Mouse (Mus musculus): Measurements from ENCODE around the gene Sdf2l1. TPM values are rescaled to one million over a fixed set of nuclear protein-coding genes. Genes with fewer than 3 reads are reported as not detected.

The Sdf2l1 gene
- polyA plus RNA-seq, 2 experiments from 2014 or later = 27.8 to 50.4 TPM

DNA sequence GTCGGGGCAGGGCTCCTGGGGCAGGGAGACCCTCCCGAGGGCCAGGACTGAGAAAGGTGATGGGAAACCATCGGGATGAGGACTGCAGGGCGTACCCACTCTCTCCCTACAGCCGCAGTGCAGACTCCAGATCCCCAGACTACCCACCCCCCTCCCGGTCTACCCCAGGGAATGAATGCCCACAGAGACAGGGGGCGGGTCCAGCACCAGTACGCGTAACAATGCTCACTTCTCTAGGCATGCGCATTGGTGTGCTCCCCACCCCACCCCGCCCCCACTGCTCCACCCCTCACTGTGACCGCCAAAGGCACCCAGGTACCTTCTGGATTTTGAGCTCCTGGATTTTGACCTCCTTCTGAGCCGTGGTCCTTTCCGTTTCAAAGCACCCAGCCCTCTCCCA is 10.6 kb downstream of the Sdf2l1 start:
- ATAC-seq = no peak

DNA sequence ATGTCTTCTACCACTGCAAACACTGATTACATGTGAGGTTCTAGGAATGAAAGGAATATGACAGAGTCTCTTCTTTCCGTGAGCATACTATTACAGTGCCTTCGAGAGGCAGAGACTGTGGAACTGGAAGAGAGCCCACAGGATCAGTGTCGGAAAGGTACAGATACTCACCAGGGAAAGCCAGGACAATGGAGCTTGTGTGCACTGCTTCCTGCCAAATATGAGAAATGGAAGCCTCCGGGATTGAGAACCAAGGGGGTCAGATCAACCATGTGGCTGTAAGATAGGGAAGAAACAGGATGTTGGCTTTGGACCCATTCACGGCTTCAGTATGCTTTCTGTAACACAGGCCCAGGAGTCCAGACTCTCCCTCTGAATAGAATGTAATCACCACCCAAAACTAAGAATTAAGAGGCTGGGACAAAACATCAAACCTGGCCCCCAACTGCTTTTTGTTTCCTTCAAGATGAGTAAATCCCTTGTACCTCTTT is 14.8 kb downstream of the Sdf2l1 start:
- ATAC-seq = no peak

DNA sequence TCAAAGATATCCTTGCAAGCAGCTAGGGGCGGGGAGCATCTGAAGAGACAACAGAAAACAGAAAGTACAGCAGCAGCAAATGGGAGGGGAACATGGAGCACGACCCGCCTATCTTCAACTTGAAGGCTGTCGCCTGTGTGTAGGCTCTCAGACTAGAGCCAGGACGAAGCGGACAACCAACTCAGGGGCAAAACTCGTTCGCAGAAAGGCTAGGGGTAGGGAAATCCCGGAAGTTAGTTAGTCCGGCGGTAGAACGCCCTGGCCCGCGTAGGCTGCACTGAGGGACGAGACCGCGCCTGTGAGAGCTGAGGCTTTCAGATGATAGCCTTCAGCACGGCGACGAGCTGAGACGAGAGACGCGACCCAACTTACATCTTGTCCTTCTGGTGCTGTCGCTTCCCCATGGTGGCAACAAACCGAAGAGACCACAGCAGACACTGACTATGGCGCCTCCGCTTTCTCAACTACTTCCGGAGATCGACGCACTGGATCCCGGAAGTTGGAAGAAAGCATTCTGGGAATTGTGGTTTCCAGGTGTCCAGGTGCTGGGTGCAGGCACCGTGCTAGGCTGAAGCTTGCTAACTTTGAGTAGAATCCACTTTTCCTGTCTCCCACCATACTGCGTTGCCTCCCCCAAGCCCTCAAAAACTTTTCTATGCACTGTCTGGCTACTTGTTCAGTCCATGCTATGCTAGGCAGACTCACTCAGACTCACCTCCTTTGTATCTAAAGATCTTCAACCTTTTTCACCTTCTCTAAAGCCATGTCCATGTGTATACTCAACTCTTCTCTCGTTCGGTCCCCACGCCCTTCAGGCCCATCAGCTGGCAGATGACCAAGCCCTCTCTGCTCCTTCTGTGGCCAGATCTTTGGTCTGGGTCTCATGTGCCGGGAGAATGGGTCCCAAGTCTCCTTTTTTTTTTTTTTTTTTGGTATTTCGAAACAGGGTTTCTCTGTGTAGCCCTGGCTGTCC is 21.1 kb downstream of the Sdf2l1 start, which contains the start of gene Ppil2:
Gene Ppil2, minus strand, starts transcription at position 487 of the 973 bp plus-strand sequence.
- ATAC-seq = peak; percentile 84

DNA sequence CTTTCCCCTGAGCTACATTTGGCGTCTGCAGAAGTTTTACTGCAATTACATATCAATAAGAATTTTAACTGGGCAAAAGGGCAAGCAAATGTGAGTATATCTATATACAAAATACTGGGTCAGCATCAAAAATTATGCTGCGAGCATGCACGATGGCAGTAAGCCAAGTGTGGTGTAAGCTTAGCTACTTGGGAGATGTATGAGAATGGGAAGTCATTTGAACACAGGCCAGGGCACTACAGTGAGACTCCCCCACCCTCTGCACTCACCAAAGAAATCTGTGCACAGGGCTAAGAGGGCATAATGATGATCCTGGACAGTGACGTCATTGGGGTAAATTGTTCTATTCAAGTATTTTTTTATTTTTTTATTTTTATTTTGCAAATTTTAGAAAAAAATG is 27.6 kb downstream of the Sdf2l1 start:
- ATAC-seq = no peak

DNA sequence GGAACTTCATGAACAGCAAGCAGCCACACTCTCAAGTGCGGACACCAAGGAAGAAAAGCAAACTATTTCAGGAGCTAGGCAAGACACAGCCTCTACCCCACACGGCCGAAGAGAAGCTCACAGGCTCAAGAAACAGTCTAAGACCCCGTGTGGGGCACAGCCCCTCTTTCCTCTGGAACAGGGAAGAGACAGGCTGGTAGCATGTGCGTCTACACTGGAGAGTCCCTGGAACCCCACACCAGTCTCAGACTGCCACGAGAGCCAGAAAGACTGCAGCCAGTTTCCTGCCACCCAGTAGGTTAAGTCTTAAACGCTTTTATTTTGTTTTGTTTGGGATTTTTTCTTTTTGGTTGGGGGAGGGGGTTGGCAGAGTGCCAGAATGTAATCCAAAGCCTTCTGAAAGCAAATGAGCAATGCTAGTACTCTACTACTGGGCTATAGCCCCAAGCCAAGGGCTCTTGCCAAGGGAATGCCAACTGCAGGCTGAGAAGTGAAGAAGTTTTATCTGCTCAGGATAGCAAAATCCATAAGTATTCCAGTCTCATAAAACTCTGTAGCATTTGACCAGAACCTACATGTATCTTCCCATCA is 29.5 kb downstream of the Sdf2l1 start:
- ATAC-seq = no peak

DNA sequence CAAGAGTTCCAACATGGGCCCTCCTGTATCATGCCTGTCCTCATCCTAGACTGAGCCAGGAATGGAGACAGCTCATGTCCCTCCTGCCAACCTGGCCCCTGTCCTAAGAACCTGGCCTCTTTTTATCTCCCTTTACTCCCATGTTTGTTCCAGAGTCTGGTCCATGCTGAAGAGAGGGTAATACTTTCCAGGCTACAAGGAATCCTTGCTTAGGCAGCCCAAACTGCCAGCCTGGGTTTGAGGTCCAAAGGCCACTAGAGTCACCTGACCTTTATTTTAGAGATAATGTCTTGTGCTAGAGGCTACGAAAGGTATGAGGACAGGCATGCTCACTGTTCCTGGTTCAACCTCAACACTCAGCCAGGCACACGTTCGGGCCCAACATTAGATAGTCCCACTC is 35.2 kb downstream of the Sdf2l1 start:
- ATAC-seq = no peak

DNA sequence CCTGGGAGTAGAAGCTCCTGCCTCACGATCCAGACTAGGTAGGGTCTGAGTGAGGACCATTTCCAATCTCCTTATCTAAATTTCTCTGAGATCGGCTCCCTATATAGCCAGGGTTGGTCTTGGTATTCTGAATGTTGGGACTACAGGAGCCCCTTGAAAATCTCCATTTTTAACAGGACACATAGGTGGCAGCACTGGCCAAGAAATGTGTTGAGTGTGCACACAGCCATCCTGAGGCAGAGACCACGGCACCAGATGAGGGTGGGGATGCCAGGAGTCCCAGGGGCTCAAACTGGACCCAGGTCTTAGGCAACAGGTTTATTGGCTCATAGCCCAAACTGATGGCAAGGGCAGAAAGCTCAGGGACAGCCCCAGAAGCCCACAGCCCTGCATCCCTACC is 43.8 kb downstream of the Sdf2l1 start:
- ATAC-seq = no peak

DNA sequence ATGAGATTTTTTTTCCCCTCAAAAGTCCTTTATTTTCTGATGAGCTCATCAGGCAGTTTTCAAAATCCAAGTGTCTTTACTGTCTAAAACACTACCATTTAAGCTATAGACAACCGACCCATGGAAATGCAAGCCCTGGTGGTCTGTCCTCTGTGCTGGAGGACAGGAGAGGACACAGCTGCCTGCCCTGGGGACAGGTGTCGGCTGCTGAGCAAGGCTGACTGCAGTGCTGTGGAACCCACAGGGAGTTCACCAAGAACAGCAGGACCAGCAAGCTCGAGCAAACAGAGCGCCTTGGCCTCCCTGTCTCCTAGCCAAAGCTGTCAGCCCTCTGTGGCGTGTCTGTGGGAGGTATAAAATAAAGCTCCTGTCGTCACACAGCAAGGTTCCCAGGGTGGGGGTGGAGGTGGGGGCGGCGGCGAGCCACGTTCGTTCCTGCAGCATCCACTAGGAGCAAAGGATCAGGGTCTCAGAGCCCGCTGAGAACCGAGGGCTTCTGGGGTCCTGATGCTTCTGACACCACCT is 45.5 kb downstream of the Sdf2l1 start:
- ATAC-seq = no peak

DNA sequence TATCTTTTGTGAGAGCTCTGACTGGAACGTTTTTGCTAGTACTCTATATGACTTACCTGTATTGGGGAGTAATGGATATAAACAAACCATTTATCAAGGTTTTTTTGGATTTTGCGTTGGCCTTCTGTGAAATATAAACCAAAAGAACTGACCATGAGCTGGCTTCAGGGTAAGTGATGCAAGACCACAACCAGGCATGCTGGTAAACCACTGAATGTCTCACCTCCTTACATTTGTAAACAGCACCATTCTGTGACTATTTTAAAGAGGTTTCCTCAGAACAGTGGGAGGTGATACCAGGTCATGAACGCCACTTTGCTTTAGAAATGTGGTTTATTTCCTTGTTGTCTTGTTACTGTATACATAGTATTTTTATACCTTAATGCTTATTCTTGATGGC is 45.9 kb downstream of the Sdf2l1 start:
- no peak for ATAC-seq

DNA sequence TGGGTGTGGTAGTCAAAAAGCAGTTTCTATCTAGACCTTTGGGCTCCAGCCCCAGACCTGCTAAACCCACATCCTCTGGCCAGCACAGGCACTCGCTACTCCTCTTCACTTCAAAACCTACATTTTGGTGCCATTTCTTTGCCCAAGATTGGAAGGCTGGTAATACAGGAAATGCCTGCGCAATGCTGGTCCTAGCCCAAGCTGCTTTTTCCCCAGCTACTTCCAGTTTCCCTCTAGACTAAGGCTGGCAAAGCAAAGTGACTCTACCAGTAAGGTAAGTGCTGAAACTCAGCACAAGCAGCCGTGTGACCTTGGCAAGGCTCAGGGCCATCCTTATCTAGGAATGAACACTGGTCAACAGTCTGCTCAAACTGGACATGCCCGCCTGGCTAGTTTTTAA is 46.5 kb downstream of the Sdf2l1 start:
- peak; percentile 63 for ATAC-seq

DNA sequence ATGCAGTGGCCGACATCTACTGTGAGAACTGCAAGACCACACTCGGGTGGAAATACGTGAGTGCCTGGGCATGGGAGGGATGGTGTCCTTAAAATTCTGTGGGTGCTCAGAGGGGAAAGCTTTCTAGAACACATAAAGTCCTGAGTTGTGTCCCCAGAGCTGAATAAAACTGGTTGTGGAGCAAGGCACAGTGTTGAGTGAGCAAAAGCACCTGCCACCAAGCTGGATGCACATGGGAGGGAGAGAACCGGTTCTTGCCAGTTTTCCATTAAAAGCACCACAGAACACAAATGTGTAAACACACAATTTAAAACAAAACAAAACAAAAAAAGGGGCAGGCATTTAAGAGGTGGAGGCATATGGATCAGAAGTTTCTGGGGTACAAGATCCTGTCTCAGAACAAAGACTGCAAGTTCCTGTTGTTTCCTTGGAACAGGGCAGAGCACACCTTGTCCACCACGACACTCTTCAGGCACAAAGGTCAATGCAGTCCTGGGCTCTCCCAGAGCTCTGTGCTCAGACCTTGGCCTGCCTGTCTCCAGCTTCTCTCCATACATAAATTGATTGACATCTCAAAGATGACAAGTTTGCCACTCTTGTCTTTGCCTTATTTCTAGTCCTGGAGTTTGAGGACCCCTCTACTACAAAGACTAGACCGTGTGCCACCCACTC is 49.9 kb downstream of the Sdf2l1 start:
- no peak for ATAC-seq

Other genes starting within 250 kb of the Sdf2l1 start
- 10 to 100 TPM in 1 of 2 experiments, 1 to 10 TPM in 1; 9.3 to 14.4 TPM for gene Ppm1f, start 235.9 kb downstream of the Sdf2l1 start, polyA plus RNA-seq (2017; shearing (Covaris generic))
- gene Mapk1, start 149.0 kb downstream of the Sdf2l1 start, polyA plus RNA-seq (2017; shearing (Covaris generic)) = 10 to 100 TPM; 30.9 to 34.1 TPM
- 1 to 10 TPM; 3.2 to 3.8 TPM for gene Ypel1, start 62.7 kb downstream of the Sdf2l1 start, polyA plus RNA-seq (2017; shearing (Covaris generic))
- gene Ppil2, start 21.1 kb downstream of the Sdf2l1 start, polyA plus RNA-seq (2017; shearing (Covaris generic)) = 100 to 1,000 TPM; 166 to 209 TPM
- gene 2610318N02Rik, start 7.2 kb downstream of the Sdf2l1 start, polyA plus RNA-seq (2017; shearing (Covaris generic)) = 10 to 100 TPM; 10.7 to 11.1 TPM
- gene Ydjc, start 12.2 kb upstream of the Sdf2l1 start, polyA plus RNA-seq (2017; shearing (Covaris generic)) = 1 to 10 TPM; 7.0 to 8.2 TPM
- gene Ccdc116, start 14.8 kb upstream of the Sdf2l1 start, polyA plus RNA-seq (2017; shearing (Covaris generic)) = under 1 TPM; 0.24 to 0.54 TPM
- gene Ube2l3, start 70.3 kb upstream of the Sdf2l1 start, polyA plus RNA-seq (2017; shearing (Covaris generic)) = 100 to 1,000 TPM; 300 to 366 TPM
- gene Rimbp3, start 76.2 kb upstream of the Sdf2l1 start, polyA plus RNA-seq (2017; shearing (Covaris generic)) = not detected
- gene Hic2, start 101.2 kb upstream of the Sdf2l1 start, polyA plus RNA-seq (2017; shearing (Covaris generic)) = 1 to 10 TPM in 1 of 2 experiments, under 1 TPM in 1; 0.83 to 1.1 TPM
- 10 to 100 TPM; 30.6 to 32.6 TPM for gene Tmem191c, start 143.7 kb upstream of the Sdf2l1 start, polyA plus RNA-seq (2017; shearing (Covaris generic))
- gene Serpind1, start 199.0 kb upstream of the Sdf2l1 start, polyA plus RNA-seq (2017; shearing (Covaris generic)) = under 1 TPM; 0.22 to 0.53 TPM

Data from activated CD4-positive, CD25-positive, alpha-beta regulatory T cell, adult 4 months (primary cell).